14 mouse cellular contexts compared by ENCODE assay signal in genomic region chr17:8456856-8457460, GRCm38 (mm10). TPM values are rescaled to one million over a fixed set of nuclear protein-coding genes. Genes with fewer than 3 reads are reported as not detected.
A peak's percentile ranks its signal among the peaks of the same experiment; 100 is the strongest.
DNase-seq lines count a peak whose midpoint lies in the region; ATAC-seq and TF ChIP-seq lines count a peak whose summit lies in the region.
"Had no signal": no experiment of that assay in that cellular context is flagged by ENCODE, and none has a peak within 500 bp of the region (broad histone marks: within the 10 kb centered on the region; RNA-seq: fewer than 3 reads in every experiment).

No protein-coding gene starts in this region.

- H3K4me1 ChIP-seq in hindbrain, embryonic 10.5 days (replicated peaks) = peaks cover 19% of the 10 kb centered on the region
- H3K4me1 ChIP-seq in hindbrain, embryonic 11.5 days (replicated peaks; ENCODE audit: control insufficient read depth, insufficient read depth, low read length) = no peaks in the 10 kb centered on the region
- peaks cover 7% of the 10 kb centered on the region; the same call in 1 of the 2 replicates for H3K4me1 ChIP-seq in forebrain, embryonic 16.5 days (replicated peaks; ENCODE audit: control insufficient read depth, insufficient read depth, low read length)
- peaks cover 5% of the 10 kb centered on the region for H3K4me1 ChIP-seq in midbrain, postnatal 0 days (ENCODE audit: insufficient read depth, low read length)

- no peak for DNase-seq in hindbrain, embryonic 10.5 days (ENCODE audit: low spot score)
- no peak for DNase-seq in hindbrain, embryonic 11.5 days (ENCODE audit: low spot score)
- DNase-seq in brain, adult 2 months (ENCODE audit: low read depth, low spot score) = peak; percentile 33
- peak; percentile 44 for DNase-seq in midbrain, postnatal 0 days (ENCODE audit: low spot score)
- DNase-seq in cerebellum, adult 11-12 months = no peak
- no peak for DNase-seq in right cerebral cortex, postnatal 36 days (ENCODE audit: low spot score in 2 of 2)
- DNase-seq: adrenal gland, postnatal 10 days; kidney, adult 11 months; kidney, postnatal 36 days; right cerebral cortex, postnatal 4 days; thymus, postnatal 36 days had no signal

- H3K4me3 ChIP-seq in hindbrain, embryonic 10.5 days = no peak overlapping the region
- H3K4me3 ChIP-seq in hindbrain, embryonic 11.5 days (ENCODE audit: low read depth, low read length) = no peak overlapping the region
- no peak overlapping the region for H3K4me3 ChIP-seq in forebrain, embryonic 16.5 days (replicated peaks; ENCODE audit: low read length)
- H3K4me3 ChIP-seq in midbrain, postnatal 0 days (ENCODE audit: low read depth, low read length) = no peak overlapping the region
- H3K4me3 ChIP-seq: left cerebral cortex, adult 2 months had no signal

- H3K27me3 ChIP-seq in hindbrain, embryonic 10.5 days (ENCODE audit: insufficient read depth, poor library complexity, severe bottlenecking) = peaks cover 6% of the 10 kb centered on the region; the same call in 1 of the 2 replicates
- no peaks in the 10 kb centered on the region for H3K27me3 ChIP-seq in hindbrain, embryonic 11.5 days (ENCODE audit: control insufficient read depth, insufficient read depth, low read length)
- no peaks in the 10 kb centered on the region for H3K27me3 ChIP-seq in forebrain, embryonic 16.5 days (replicated peaks; ENCODE audit: control insufficient read depth, insufficient read depth, low read length)
- H3K27me3 ChIP-seq in midbrain, postnatal 0 days (ENCODE audit: insufficient read depth, low read length) = no peaks in the 10 kb centered on the region

- no peaks in the 10 kb centered on the region for H3K36me3 ChIP-seq in hindbrain, embryonic 10.5 days
- H3K36me3 ChIP-seq in hindbrain, embryonic 11.5 days (ENCODE audit: control insufficient read depth, insufficient read depth, low read length) = no peaks in the 10 kb centered on the region
- H3K36me3 ChIP-seq in forebrain, embryonic 16.5 days (ENCODE audit: control insufficient read depth, insufficient read depth) = no peaks in the 10 kb centered on the region
- no peaks in the 10 kb centered on the region for H3K36me3 ChIP-seq in midbrain, postnatal 0 days (ENCODE audit: insufficient read depth, low read length)

- TF ChIP-seq CTCF in midbrain, postnatal 0 days (IDR thresholded peaks at IDR 0.05) = no peak

- 59% methylated on average over 9 of the region's 9 CpGs for WGBS in hindbrain, embryonic 10.5 days
- 59% methylated on average over 9 of the region's 9 CpGs for WGBS in hindbrain, embryonic 11.5 days
- 45% methylated on average over 9 of the region's 9 CpGs for WGBS in forebrain, embryonic 16.5 days
- 20% methylated on average over 9 of the region's 9 CpGs for WGBS in midbrain, postnatal 0 days

- H3K4me2 ChIP-seq in hindbrain, embryonic 11.5 days (replicated peaks; ENCODE audit: low read depth, low read length) = no peak overlapping the region
- H3K4me2 ChIP-seq in forebrain, embryonic 16.5 days (ENCODE audit: low read length) = no peak overlapping the region
- no peak overlapping the region for H3K4me2 ChIP-seq in midbrain, postnatal 0 days (ENCODE audit: low read depth, low read length, poor library complexity, severe bottlenecking)

- H3K27ac ChIP-seq in hindbrain, embryonic 10.5 days = peak overlapping the region; percentile 35; the same call in 1 of the 2 replicates
- no peak overlapping the region for H3K27ac ChIP-seq in hindbrain, embryonic 11.5 days (ENCODE audit: low read depth, low read length)
- H3K27ac ChIP-seq in forebrain, embryonic 16.5 days (ENCODE audit: low read length) = 0 out of 2 replicates have a peak overlapping the region, but pooled peaks have one; percentile 10
- H3K27ac ChIP-seq in midbrain, postnatal 0 days (ENCODE audit: low read depth, low read length) = peak overlapping the region; percentile 76
- H3K27ac ChIP-seq: left cerebral cortex, adult 2 months had no signal

- H3K9ac ChIP-seq in hindbrain, embryonic 11.5 days (ENCODE audit: low read depth, low read length) = no peak overlapping the region
- H3K9ac ChIP-seq in forebrain, embryonic 16.5 days (replicated peaks; ENCODE audit: low read depth, low read length) = no peak overlapping the region
- no peak overlapping the region; the same call in 1 of the 2 replicates for H3K9ac ChIP-seq in midbrain, postnatal 0 days (replicated peaks; ENCODE audit: low read length, poor library complexity, severe bottlenecking)

- no peak for ATAC-seq in hindbrain, embryonic 11.5 days (ENCODE audit: low FRiP score)
- no peak; the same call in 1 of the 2 replicates for ATAC-seq in forebrain, embryonic 16.5 days
- ATAC-seq in midbrain, postnatal 0 days (ENCODE audit: low FRiP score) = peak; percentile 73; the same call in 1 of the 2 replicates

- H3K9me3 ChIP-seq in hindbrain, embryonic 10.5 days = no peaks in the 10 kb centered on the region
- H3K9me3 ChIP-seq in hindbrain, embryonic 11.5 days (ENCODE audit: control insufficient read depth, low read length) = no peaks in the 10 kb centered on the region
- H3K9me3 ChIP-seq in forebrain, embryonic 16.5 days (ENCODE audit: control insufficient read depth, low read length) = no peaks in the 10 kb centered on the region
- H3K9me3 ChIP-seq in midbrain, postnatal 0 days (ENCODE audit: low read length) = no peaks in the 10 kb centered on the region

RNA-seq across cellular contexts. Expression of gene T, which starts 22.7 kb away (rescaled TPM):
- 0.54 and 1.2 TPM in 2 replicates for polyA plus RNA-seq in hindbrain, embryonic 10.5 days (2016; fragmentation: Nextera tagmentation; extraction: Ambion mirVana)
- 0.22 and 0.85 TPM in 2 replicates for polyA plus RNA-seq in hindbrain, embryonic 11.5 days (2014; fragmentation: Nextera tagmentation; extraction: Ambion mirVana)
- 0.61 and 0.70 TPM in 2 replicates for polyA plus RNA-seq in forebrain, embryonic 16.5 days (2015; fragmentation: Nextera tagmentation; extraction: Ambion mirVana)
- 0.11 and 1.9 TPM in 2 replicates for total RNA-seq in midbrain, postnatal 0 days (2014; rRNA removed)
- polyA plus RNA-seq in midbrain, postnatal 0 days (2015; fragmentation: Nextera tagmentation; extraction: Ambion mirVana) = 0.25 and 0.35 TPM in 2 replicates
- total RNA-seq: adrenal gland, postnatal 10 days; left cerebral cortex, adult 2 months; liver, adult 2 months had no signal
- polyA plus RNA-seq: liver, adult 2 months had no signal

Comparison
In these comparisons a context has a peak if more than half of its experiments do, and no peak if none do; other contexts are left out.
1. DNase-seq: peak in brain, adult 2 months (single experiment) and midbrain, postnatal 0 days (single experiment); none in hindbrain, embryonic 10.5 days (single experiment), hindbrain, embryonic 11.5 days (single experiment), cerebellum, adult 11-12 months (single experiment) and right cerebral cortex, postnatal 36 days (0 of 2).